ENCODE assay signal across 11 mouse cellular contexts in the genomic region with DNA sequence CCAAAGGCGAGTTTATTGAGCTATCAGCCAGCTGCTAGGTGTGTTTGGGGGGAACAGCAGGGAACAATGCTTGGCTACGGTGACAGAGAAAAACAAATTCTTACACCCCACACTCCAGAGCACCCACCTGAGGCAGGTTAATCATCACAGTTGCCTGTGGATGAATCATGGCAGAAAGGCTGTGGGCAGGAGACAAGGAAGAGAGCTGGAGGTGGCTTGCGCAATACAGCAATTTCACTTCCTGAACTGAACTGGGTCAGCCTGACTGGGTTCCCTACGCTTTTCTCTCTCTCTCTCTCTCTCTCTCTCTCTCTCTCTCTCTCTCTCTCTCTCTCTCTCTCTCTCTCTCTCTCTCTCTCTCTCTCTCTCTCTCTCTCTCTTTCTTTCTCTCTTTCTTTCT.
A peak's percentile ranks its signal among the peaks of the same experiment; 100 is the strongest.
DNase-seq lines count a peak whose midpoint lies in the region; ATAC-seq and TF ChIP-seq lines count a peak whose summit lies in the region.
"Had no signal": no experiment of that assay in that cellular context is flagged by ENCODE, and none has a peak within 500 bp of the region (broad histone marks: within the 10 kb centered on the region; RNA-seq: fewer than 3 reads in every experiment).

No protein-coding gene starts in this region.

- DNase-seq in frontal cortex, postnatal 10 days (ENCODE audit: low spot score in 2 of 2) = no peak
- DNase-seq in urinary bladder, adult 18-20 months (ENCODE audit: low spot score in 2 of 2) = peak; percentile 13 to 53
- no peak for DNase-seq in urinary bladder, adult 2 months (ENCODE audit: low spot score)
- peak; percentile 24 to 47 for DNase-seq in left cerebral cortex, postnatal 36 days (ENCODE audit: low spot score in 2 of 2)
- DNase-seq in telencephalon, adult 2 months (ENCODE audit: low read depth, low spot score) = peak; percentile 41
- no peak for DNase-seq in forebrain, postnatal 0 days
- no peak for DNase-seq in midbrain, embryonic 10.5 days (ENCODE audit: low spot score)
- DNase-seq: cerebellum, adult 8-10 months had no signal

- H3K4me3 ChIP-seq in forebrain, postnatal 0 days (ENCODE audit: low read depth, low read length) = no peak overlapping the region
- no peak overlapping the region for H3K4me3 ChIP-seq in midbrain, embryonic 10.5 days
- H3K4me3 ChIP-seq: erythroblast, embryonic 14.5 days had no signal

- no peak overlapping the region for H3K9ac ChIP-seq in forebrain, postnatal 0 days

- WGBS in forebrain, postnatal 0 days = 89% methylated on average over 4 of the region's 4 CpGs
- 90% methylated on average over 4 of the region's 4 CpGs for WGBS in midbrain, embryonic 10.5 days

- no peak overlapping the region for H3K27ac ChIP-seq in forebrain, postnatal 0 days (ENCODE audit: low read depth, low read length)
- H3K27ac ChIP-seq in midbrain, embryonic 10.5 days (replicated peaks) = no peak overlapping the region
- H3K27ac ChIP-seq: hindbrain, postnatal 0 days had no signal

- H3K4me2 ChIP-seq in forebrain, postnatal 0 days (ENCODE audit: low read depth) = no peak overlapping the region

- H3K9me3 ChIP-seq in forebrain, postnatal 0 days (ENCODE audit: low read length) = no peaks in the 10 kb centered on the region
- no peaks in the 10 kb centered on the region for H3K9me3 ChIP-seq in midbrain, embryonic 10.5 days (replicated peaks)

- peak; percentile 99 for ATAC-seq in frontal cortex, adult (ENCODE audit: low TSS enrichment)
- ATAC-seq in forebrain, postnatal 0 days = no peak

- H3K27me3 ChIP-seq in forebrain, postnatal 0 days (ENCODE audit: insufficient read depth, low read length) = no peaks in the 10 kb centered on the region
- H3K27me3 ChIP-seq in midbrain, embryonic 10.5 days (ENCODE audit: low read depth, poor library complexity, severe bottlenecking) = no peaks in the 10 kb centered on the region

- no peaks in the 10 kb centered on the region for H3K4me1 ChIP-seq in forebrain, postnatal 0 days (ENCODE audit: insufficient read depth)
- no peaks in the 10 kb centered on the region for H3K4me1 ChIP-seq in midbrain, embryonic 10.5 days

- H3K36me3 ChIP-seq in forebrain, postnatal 0 days (ENCODE audit: insufficient read depth) = no peaks in the 10 kb centered on the region
- no peaks in the 10 kb centered on the region for H3K36me3 ChIP-seq in midbrain, embryonic 10.5 days

- TF ChIP-seq CTCF in forebrain, postnatal 0 days (IDR thresholded peaks at IDR 0.05; ENCODE audit: low read depth) = no peak

- intact Hi-C loops in left cerebral cortex, postnatal 36 days (cut with DNase I) = no loop called here

Comparison
In these comparisons a context has a peak if more than half of its experiments do, and no peak if none do; other contexts are left out.
1. DNase-seq: peak in urinary bladder, adult 18-20 months (2 of 2), left cerebral cortex, postnatal 36 days (2 of 2) and telencephalon, adult 2 months (single experiment); none in frontal cortex, postnatal 10 days (0 of 2), urinary bladder, adult 2 months (single experiment), forebrain, postnatal 0 days (single experiment) and midbrain, embryonic 10.5 days (single experiment).